27 mouse cellular contexts compared by ENCODE assay signal in the genomic region with DNA sequence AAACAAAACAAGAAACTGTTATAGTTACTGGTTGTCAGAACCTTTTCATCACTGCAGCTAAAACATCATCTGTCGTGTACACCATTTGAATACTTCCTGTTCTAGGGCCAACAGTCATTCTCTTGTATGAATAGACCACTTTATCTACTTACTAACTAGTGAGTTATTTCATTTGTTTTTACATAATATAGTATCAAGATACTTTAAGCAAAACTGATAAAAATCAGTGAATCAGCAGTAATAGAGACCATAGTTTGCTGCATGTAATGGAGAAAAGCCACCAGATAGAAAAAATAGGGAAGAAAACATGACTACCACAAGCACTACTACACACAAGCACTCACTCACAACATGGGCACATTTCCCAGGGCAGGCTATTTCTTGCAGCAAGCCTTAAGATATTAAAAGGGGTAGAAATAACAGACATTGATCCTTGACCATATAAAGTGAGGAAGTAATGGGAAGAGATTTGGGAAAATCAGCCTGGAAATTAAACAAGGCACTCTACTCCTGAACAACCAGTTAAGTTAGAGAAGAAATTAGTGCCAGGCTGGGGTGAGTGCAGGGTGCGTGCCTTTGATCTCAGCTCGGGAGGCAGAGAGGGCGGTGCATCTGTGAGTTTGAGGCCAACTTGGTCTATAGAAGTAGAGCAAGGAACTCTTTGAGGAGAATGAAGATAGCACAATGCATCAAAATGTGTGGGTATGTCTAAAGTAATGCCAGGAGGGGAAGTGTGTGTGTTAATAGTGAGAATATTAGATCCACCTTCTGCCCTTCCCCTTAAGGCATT. TPM values are rescaled to one million over a fixed set of nuclear protein-coding genes. Genes with fewer than 3 reads are reported as not detected.
DNase-seq lines count a peak whose midpoint lies in the region; ATAC-seq and TF ChIP-seq lines count a peak whose summit lies in the region.
"Had no signal": no experiment of that assay in that cellular context is flagged by ENCODE, and none has a peak within 500 bp of the region (broad histone marks: within the 10 kb centered on the region; RNA-seq: fewer than 3 reads in every experiment).

No protein-coding gene starts in this region.

- no peak overlapping the region for H3K4me2 ChIP-seq in intestine, embryonic 15.5 days (replicated peaks)
- no peak overlapping the region for H3K4me2 ChIP-seq in forebrain, embryonic 11.5 days (ENCODE audit: low read depth, low read length, severe bottlenecking)
- H3K4me2 ChIP-seq: embryonic facial prominence, embryonic 12.5 days; forebrain, embryonic 12.5 days; heart, embryonic 12.5 days; hindbrain, embryonic 15.5 days; liver, embryonic 15.5 days; lung, embryonic 15.5 days; neural tube, embryonic 12.5 days had no signal

- peaks cover 15% of the 10 kb centered on the region for H3K36me3 ChIP-seq in G1E (replicated peaks)
- no peaks in the 10 kb centered on the region for H3K36me3 ChIP-seq in intestine, embryonic 15.5 days
- H3K36me3 ChIP-seq in midbrain, embryonic 10.5 days = peaks cover 8% of the 10 kb centered on the region; the same call in 1 of the 2 replicates
- no peaks in the 10 kb centered on the region for H3K36me3 ChIP-seq in forebrain, embryonic 11.5 days (ENCODE audit: control insufficient read depth, insufficient read depth, low read length)
- H3K36me3 ChIP-seq: embryonic facial prominence, embryonic 12.5 days; forebrain, embryonic 12.5 days; hindbrain, embryonic 15.5 days; liver, embryonic 15.5 days; lung, embryonic 15.5 days had no signal

- H3K27me3 ChIP-seq in G1E (ENCODE audit: insufficient read depth, low read length) = no peaks in the 10 kb centered on the region
- no peaks in the 10 kb centered on the region for H3K27me3 ChIP-seq in intestine, embryonic 15.5 days (replicated peaks)
- H3K27me3 ChIP-seq in midbrain, embryonic 10.5 days (ENCODE audit: low read depth, poor library complexity, severe bottlenecking) = no peaks in the 10 kb centered on the region
- no peaks in the 10 kb centered on the region for H3K27me3 ChIP-seq in forebrain, embryonic 11.5 days (ENCODE audit: control insufficient read depth, insufficient read depth, low read length)
- H3K27me3 ChIP-seq: embryonic facial prominence, embryonic 12.5 days; forebrain, embryonic 12.5 days; heart, embryonic 12.5 days; hindbrain, embryonic 15.5 days; liver, embryonic 15.5 days; lung, embryonic 15.5 days; megakaryocyte, embryonic 14.5 days; neural tube, embryonic 12.5 days had no signal

- peak; percentile 15; the same call in 1 of the 2 replicates for ATAC-seq in G1E (ENCODE audit: extremely low read depth, insufficient number of reproducible peaks, low FRiP score, poor library complexity, severe bottlenecking)
- ATAC-seq in intestine, embryonic 15.5 days = no peak
- no peak for ATAC-seq in forebrain, embryonic 11.5 days (replicated peaks; ENCODE audit: low FRiP score)
- ATAC-seq: intestine, embryonic 16.5 days had no signal

- no peak overlapping the region for H3K9ac ChIP-seq in intestine, embryonic 15.5 days
- no peak overlapping the region for H3K9ac ChIP-seq in forebrain, embryonic 11.5 days (ENCODE audit: low read length)
- H3K9ac ChIP-seq: embryonic facial prominence, embryonic 12.5 days; forebrain, embryonic 12.5 days; heart, embryonic 12.5 days; hindbrain, embryonic 15.5 days; liver, embryonic 15.5 days; lung, embryonic 15.5 days; neural tube, embryonic 12.5 days had no signal

- H3K4me1 ChIP-seq in G1E (ENCODE audit: insufficient read depth, low read depth, low read length) = peaks cover 6% of the 10 kb centered on the region
- 0 out of 2 replicates have a peak, but pooled peaks cover 2% of the 10 kb centered on the region for H3K4me1 ChIP-seq in intestine, embryonic 15.5 days (replicated peaks)
- no peaks in the 10 kb centered on the region; the same call in 1 of the 2 replicates for H3K4me1 ChIP-seq in midbrain, embryonic 10.5 days
- H3K4me1 ChIP-seq in forebrain, embryonic 11.5 days (replicated peaks; ENCODE audit: control insufficient read depth, insufficient read depth, low read length) = no peaks in the 10 kb centered on the region

- no peak for TF ChIP-seq CTCF in G1E (IDR thresholded peaks at IDR 0.05; ENCODE audit: low read depth, low read length)

- H3K4me3 ChIP-seq in G1E (ENCODE audit: low read depth, low read length) = no peak overlapping the region
- no peak overlapping the region for H3K4me3 ChIP-seq in intestine, embryonic 15.5 days (replicated peaks)
- H3K4me3 ChIP-seq in midbrain, embryonic 10.5 days = no peak overlapping the region
- H3K4me3 ChIP-seq in forebrain, embryonic 11.5 days (ENCODE audit: low read depth, low read length) = no peak overlapping the region
- H3K4me3 ChIP-seq: embryonic facial prominence, embryonic 12.5 days; forebrain, embryonic 12.5 days; heart, embryonic 12.5 days; hindbrain, embryonic 15.5 days; liver, embryonic 15.5 days; lung, embryonic 15.5 days; megakaryocyte, embryonic 14.5 days; neural tube, embryonic 12.5 days had no signal

- peak; percentile 49 for DNase-seq in CD4-positive helper T cell, adult 2 months (ENCODE audit: low read depth, low spot score)
- DNase-seq in G1E (ENCODE audit: low spot score) = no peak
- peak; percentile 41 to 56 for DNase-seq in thymus, adult 18-20 months
- peak; percentile 52 to 73 for DNase-seq in thymus, postnatal 36 days
- DNase-seq in midbrain, embryonic 10.5 days (ENCODE audit: low spot score) = no peak
- DNase-seq in forebrain, embryonic 11.5 days (ENCODE audit: low spot score) = no peak
- DNase-seq: adrenal gland, postnatal 10 days; cerebellum, postnatal 25 days; heart, postnatal 36 days; kidney, postnatal 36 days; left cerebral cortex, postnatal 4 days; liver; lung, postnatal 36 days; midbrain, embryonic 14.5 days; retina, postnatal 1 day; right cerebral cortex, postnatal 25 days; spleen, adult 18-20 months had no signal

- no peaks in the 10 kb centered on the region for H3K9me3 ChIP-seq in G1E (replicated peaks)
- H3K9me3 ChIP-seq in intestine, embryonic 15.5 days = no peaks in the 10 kb centered on the region
- H3K9me3 ChIP-seq in midbrain, embryonic 10.5 days (replicated peaks) = no peaks in the 10 kb centered on the region
- H3K9me3 ChIP-seq in forebrain, embryonic 11.5 days (ENCODE audit: control insufficient read depth, low read length) = no peaks in the 10 kb centered on the region
- H3K9me3 ChIP-seq: embryonic facial prominence, embryonic 12.5 days; forebrain, embryonic 12.5 days; heart, embryonic 12.5 days; hindbrain, embryonic 15.5 days; liver, embryonic 15.5 days; lung, embryonic 15.5 days; megakaryocyte, embryonic 14.5 days; neural tube, embryonic 12.5 days had no signal

- 44% methylated on average over 4 of the region's 4 CpGs for WGBS in intestine, embryonic 15.5 days
- 87% methylated on average over 4 of the region's 4 CpGs for WGBS in midbrain, embryonic 10.5 days
- WGBS in forebrain, embryonic 11.5 days = 85% methylated on average over 4 of the region's 4 CpGs

- H3K27ac ChIP-seq in intestine, embryonic 15.5 days = no peak overlapping the region
- no peak overlapping the region for H3K27ac ChIP-seq in midbrain, embryonic 10.5 days (replicated peaks)
- no peak overlapping the region for H3K27ac ChIP-seq in forebrain, embryonic 11.5 days (ENCODE audit: low read depth, low read length)
- H3K27ac ChIP-seq: embryonic facial prominence, embryonic 12.5 days; hindbrain, embryonic 15.5 days; liver, embryonic 15.5 days; lung, embryonic 15.5 days; neural tube, embryonic 12.5 days had no signal

RNA-seq across cellular contexts. Expression of a gene that starts 30.9 kb away (rescaled TPM):
- total RNA-seq in G1E (2014; fragmentation: Nextera tagmentation) = 49.2 and 52.1 TPM in 2 replicates
- 17.1 and 17.6 TPM in 2 replicates for total RNA-seq in G1E (2017)
- 93.6 and 121 TPM in 2 replicates for polyA plus RNA-seq in G1E (2012)
- polyA plus RNA-seq in intestine, embryonic 15.5 days (2015; fragmentation: Nextera tagmentation; extraction: Ambion mirVana) = 43.0 and 47.5 TPM in 2 replicates
- polyA plus RNA-seq in midbrain, embryonic 10.5 days (2016; fragmentation: Nextera tagmentation; extraction: Ambion mirVana) = 68.1 and 80.5 TPM in 2 replicates
- polyA plus RNA-seq in forebrain, embryonic 11.5 days (2014; fragmentation: Nextera tagmentation; extraction: Ambion mirVana) = 55.8 and 68.6 TPM in 2 replicates

Comparison
In these comparisons a context has a peak if more than half of its experiments do, and no peak if none do; other contexts are left out.
1. DNase-seq: peak in CD4-positive helper T cell, adult 2 months (single experiment), thymus, adult 18-20 months (2 of 2) and thymus, postnatal 36 days (2 of 2); none in G1E (single experiment), midbrain, embryonic 10.5 days (single experiment) and forebrain, embryonic 11.5 days (single experiment).